In the genomic region with DNA sequence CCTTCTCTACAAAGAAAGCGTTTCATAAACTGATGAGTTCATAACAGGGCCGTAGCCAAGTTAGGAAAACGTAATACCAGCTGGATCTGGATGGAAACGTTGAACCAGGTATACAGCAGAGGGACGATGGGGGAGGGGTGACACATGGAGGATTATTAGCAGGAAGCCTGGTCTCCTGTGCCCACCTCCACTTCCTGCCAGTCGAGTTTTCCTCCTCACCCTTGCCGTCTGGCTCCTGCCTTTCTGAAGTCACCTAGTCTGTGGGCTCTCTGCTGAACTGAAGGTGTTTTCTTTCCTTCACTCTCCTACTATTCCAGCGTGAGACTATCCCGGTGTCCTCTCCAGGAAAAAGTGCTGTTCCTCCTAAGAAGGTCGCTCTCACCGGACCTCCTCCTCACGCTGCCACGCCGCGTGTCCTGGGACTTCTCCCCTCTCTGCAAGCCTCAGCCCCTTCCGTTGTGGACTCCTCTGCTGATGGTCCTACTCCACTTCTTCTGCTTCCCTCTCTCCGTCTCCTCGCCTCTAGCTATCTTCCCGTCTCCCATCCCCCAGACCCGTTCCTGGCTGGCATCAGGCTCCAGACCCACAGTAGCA, we compare ENCODE assay signal across 8 mouse cellular contexts. TPM values are rescaled to one million over a fixed set of nuclear protein-coding genes. Genes with fewer than 3 reads are reported as not detected.
DNase-seq lines count a peak whose midpoint lies in the region; ATAC-seq lines count a peak whose summit lies in the region.

No protein-coding gene starts in this region.

- H3K4me2 ChIP-seq in kidney, embryonic 16.5 days (replicated peaks; ENCODE audit: low read depth, low read length): peak overlapping the region; percentile 68
- H3K4me2 ChIP-seq in liver, embryonic 13.5 days: peak overlapping the region; percentile 48

- intact Hi-C loops in left cerebral cortex, postnatal 14 days (cut with DNase I): loop anchor here (1.0 to 10.0 kb wide), 3 partner anchors 71 to 864 kb away; no protein-coding TSS in a partner anchor

- no peaks in the 10 kb centered on the region for H3K9me3 ChIP-seq in kidney, embryonic 16.5 days (ENCODE audit: low read length)
- no peaks in the 10 kb centered on the region for H3K9me3 ChIP-seq in liver, embryonic 13.5 days (replicated peaks)

- DNase-seq in kidney, adult 11 months: no peak
- peak; percentile 39 for DNase-seq in embryo, embryonic 11 days
- DNase-seq in liver, embryonic 13.5 days: no peak
- DNase-seq in right cerebral cortex, postnatal 25 days: no peak
- no peak for DNase-seq in left cerebral cortex, postnatal 14 days (ENCODE audit: low spot score in 2 of 2)

- H3K4me3 ChIP-seq in kidney, embryonic 16.5 days (ENCODE audit: low read length): peak overlapping the region; percentile 46
- peak overlapping the region; percentile 22 for H3K4me3 ChIP-seq in liver, embryonic 13.5 days (replicated peaks)

- peak overlapping the region; percentile 37; the same call in 1 of the 2 replicates for H3K27ac ChIP-seq in kidney, embryonic 16.5 days (ENCODE audit: low read length)
- H3K27ac ChIP-seq in liver, embryonic 13.5 days: no peak overlapping the region

- no peaks in the 10 kb centered on the region for H3K27me3 ChIP-seq in kidney, embryonic 16.5 days (ENCODE audit: insufficient read depth, low read length)
- H3K27me3 ChIP-seq in liver, embryonic 13.5 days: no peaks in the 10 kb centered on the region

- ATAC-seq in kidney, embryonic 16.5 days (ENCODE audit: low FRiP score, low TSS enrichment): peak; percentile 63
- ATAC-seq in granulocyte monocyte progenitor cell, adult 5-6 weeks (replicated peaks; ENCODE audit: poor library complexity, severe bottlenecking): peak; percentile 14; the same call in 1 of the 2 replicates
- ATAC-seq in liver, embryonic 13.5 days (ENCODE audit: low read depth): no peak
- ATAC-seq in megakaryocyte-erythroid progenitor cell, adult 5-6 weeks (replicated peaks; ENCODE audit: low FRiP score, low TSS enrichment, poor library complexity, severe bottlenecking): no peak

- H3K9ac ChIP-seq in kidney, embryonic 16.5 days (replicated peaks; ENCODE audit: low read length): peak overlapping the region; percentile 67
- H3K9ac ChIP-seq in liver, embryonic 13.5 days: peak overlapping the region; percentile 40

- H3K36me3 ChIP-seq in kidney, embryonic 16.5 days (ENCODE audit: insufficient read depth, low read length): no peaks in the 10 kb centered on the region
- H3K36me3 ChIP-seq in liver, embryonic 13.5 days: no peaks in the 10 kb centered on the region

- peaks cover 8% of the 10 kb centered on the region for H3K4me1 ChIP-seq in kidney, embryonic 16.5 days (ENCODE audit: insufficient read depth, low read length)
- peaks cover 51% of the 10 kb centered on the region for H3K4me1 ChIP-seq in liver, embryonic 13.5 days (replicated peaks)

- 19% methylated on average over 20 of the region's 20 CpGs for WGBS in kidney, embryonic 16.5 days
- 36% methylated on average over 20 of the region's 20 CpGs for WGBS in liver, embryonic 13.5 days (ENCODE audit: insufficient replicate concordance)

RNA-seq across cellular contexts. Expression of gene Eid1, which starts 12.3 kb away (rescaled TPM):
- polyA plus RNA-seq in kidney, embryonic 16.5 days (2015; fragmentation: Nextera tagmentation; extraction: Ambion mirVana): 91.8 and 99.5 TPM in 2 replicates
- total RNA-seq in granulocyte monocyte progenitor cell, adult 5-6 weeks (2014; fragmentation: Nextera tagmentation): 68.2 and 71.7 TPM in 2 replicates
- total RNA-seq in granulocyte monocyte progenitor cell, adult 5-6 weeks (2017): 121 and 142 TPM in 2 replicates
- polyA plus RNA-seq in liver, embryonic 13.5 days (2015; fragmentation: Nextera tagmentation; extraction: Ambion mirVana): 36.8 and 41.1 TPM in 2 replicates
- 56.0 and 59.1 TPM in 2 replicates for total RNA-seq in megakaryocyte-erythroid progenitor cell, adult 5-6 weeks (2014; fragmentation: Nextera tagmentation)
- total RNA-seq in megakaryocyte-erythroid progenitor cell, adult 5-6 weeks (2017): 131 and 165 TPM in 2 replicates
- 100 to 1,000 TPM; 303 TPM for total RNA-seq in left cerebral cortex, postnatal 14 days (2021)

RNA-seq across cellular contexts. Expression of gene Cep152, which starts 35.7 kb away (rescaled TPM):
- 7.4 and 8.9 TPM in 2 replicates for polyA plus RNA-seq in kidney, embryonic 16.5 days (2015; fragmentation: Nextera tagmentation; extraction: Ambion mirVana)
- total RNA-seq in granulocyte monocyte progenitor cell, adult 5-6 weeks (2014; fragmentation: Nextera tagmentation): 8.2 and 10.9 TPM in 2 replicates
- total RNA-seq in granulocyte monocyte progenitor cell, adult 5-6 weeks (2017): 21.1 and 21.6 TPM in 2 replicates
- 4.1 and 5.1 TPM in 2 replicates for polyA plus RNA-seq in liver, embryonic 13.5 days (2015; fragmentation: Nextera tagmentation; extraction: Ambion mirVana)
- 13.5 and 14.4 TPM in 2 replicates for total RNA-seq in megakaryocyte-erythroid progenitor cell, adult 5-6 weeks (2014; fragmentation: Nextera tagmentation)
- total RNA-seq in megakaryocyte-erythroid progenitor cell, adult 5-6 weeks (2017): 19.9 and 21.0 TPM in 2 replicates
- 1 to 10 TPM; 1.7 to 2.2 TPM for total RNA-seq in left cerebral cortex, postnatal 14 days (2021)

Comparison
In these comparisons a context has a peak if more than half of its experiments do, and no peak if none do; other contexts are left out.
1. ATAC-seq: peak in kidney, embryonic 16.5 days (single experiment) and granulocyte monocyte progenitor cell, adult 5-6 weeks (single experiment); none in liver, embryonic 13.5 days (single experiment) and megakaryocyte-erythroid progenitor cell, adult 5-6 weeks (single experiment).